Mouse (Mus musculus) myocyte (in vitro differentiated cells): ENCODE measurements around the gene Klhdc4.

ENCODE experiments used
- CEBPB ChIP-seq: IDR thresholded peaks from 2 replicates; pipeline ENCODE4 v1.6.1; 2011; ENCODE audit warnings: mild to moderate bottlenecking, moderate library complexity; ENCODE audit not compliant: poor library complexity, insufficient read depth, severe bottlenecking
- MYOG ChIP-seq, 3 experiments: IDR thresholded peaks; one replicate each; pipeline ENCODE4 v1.6.1; 2011; ENCODE audit warnings: control low read depth in 2 of 3, low read depth in 2 of 3, mild to moderate bottlenecking in 2 of 3; ENCODE audit not compliant: insufficient read length in 2 of 3, control insufficient read depth in 1 of 3, insufficient read depth in 1 of 3
- POLR2A ChIP-seq: IDR thresholded peaks from one replicate; pipeline ENCODE4 v1.6.1; 2011; ENCODE audit warnings: low read depth, mild to moderate bottlenecking, control low read depth, moderate library complexity; ENCODE audit not compliant: insufficient read length
- POLR2AphosphoS2 ChIP-seq: IDR thresholded peaks from one replicate; pipeline ENCODE4 v1.6.1; 2011; ENCODE audit warnings: low read depth, control low read depth; ENCODE audit not compliant: insufficient read length
- TCF12 ChIP-seq: IDR thresholded peaks from one replicate; pipeline ENCODE4 v1.6.1; 2011; ENCODE audit warnings: mild to moderate bottlenecking, control low read depth; ENCODE audit not compliant: poor library complexity, insufficient read depth, severe bottlenecking

DNA sequence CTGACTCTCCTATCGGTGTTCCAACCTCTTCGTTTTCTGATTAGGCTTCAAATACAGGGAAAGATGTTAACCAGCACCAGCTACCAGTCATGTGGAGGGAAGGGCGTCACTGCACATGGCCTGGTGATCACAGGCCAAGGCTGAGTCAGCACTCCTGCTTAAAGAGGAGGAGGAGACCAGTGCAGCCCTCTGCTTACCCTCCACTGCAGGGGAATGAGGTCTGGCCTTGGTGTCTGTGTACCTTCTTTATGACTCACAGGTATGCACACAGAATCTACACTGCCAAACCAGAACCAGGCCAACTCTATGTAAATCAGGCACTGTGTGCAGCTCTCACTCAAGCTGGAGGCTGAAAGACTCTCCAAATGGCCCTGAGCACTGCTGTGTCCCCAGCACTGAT is 17.9 kb downstream of the Klhdc4 start:
- TF ChIP-seq CEBPB (no peak), MYOG (IDR thresholded peaks at IDR 0.05; ENCODE audit: control insufficient read depth in 1 of 3, insufficient read depth in 1 of 3, insufficient read length in 2 of 3, low read depth in 2 of 3) (no peak), POLR2A (no peak), POLR2AphosphoS2 (no peak), TCF12 (no peak)
